Mouse (Mus musculus): ENCODE measurements around the gene Itpa. TPM values are rescaled to one million over a fixed set of nuclear protein-coding genes. Genes with fewer than 3 reads are reported as not detected.

Itpa gene
- polyA plus RNA-seq, 1 experiment from 2014 or later, result 87.8 TPM

DNA sequence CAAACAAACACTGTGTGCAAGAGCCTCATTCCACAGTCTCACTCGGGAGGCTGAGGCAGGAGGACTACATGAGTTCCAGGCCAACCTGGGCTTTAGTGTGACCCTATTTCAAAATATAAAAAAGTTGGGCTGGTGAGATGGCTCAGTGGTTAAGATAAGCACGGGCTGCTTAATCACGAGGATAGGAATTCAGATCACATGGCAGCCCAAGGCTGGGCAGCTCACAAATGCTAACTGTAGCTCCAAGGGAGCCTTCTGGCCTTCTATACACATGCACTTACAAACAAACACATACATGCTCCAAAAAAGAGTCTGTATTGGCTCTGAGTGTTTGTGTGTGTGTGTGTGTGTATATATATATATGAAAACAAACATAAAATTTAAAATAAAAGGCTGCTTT lies 26.2 kb downstream of the Itpa start:
- Histone ChIP-seq H3K4me3 (ENCODE audit: low read depth, low read length) (no peak overlapping the region), H3K36me3 (ENCODE audit: control insufficient read depth, insufficient read depth, low read length) (no peaks in the 10 kb centered on the region), H3K27ac (ENCODE audit: low read length) (no peak overlapping the region), H3K4me2 (replicated peaks; ENCODE audit: low read depth, low read length) (no peak overlapping the region), H3K4me1 (ENCODE audit: control insufficient read depth, insufficient read depth, low read length) (0 out of 2 replicates have a peak, but pooled peaks cover 4% of the 10 kb centered on the region), H3K9ac (replicated peaks; ENCODE audit: low read depth, low read length) (no peak overlapping the region), H3K9me3 (ENCODE audit: control insufficient read depth, low read depth, low read length) (no peaks in the 10 kb centered on the region), H3K27me3 (ENCODE audit: control insufficient read depth, insufficient read depth, low read length) (peaks cover 20% of the 10 kb centered on the region)
- 36% methylated on average over 3 of the region's 3 CpGs for WGBS
- no peak for ATAC-seq (ENCODE audit: insufficient number of reproducible peaks, insufficient read depth, low FRiP score, low read depth)

DNA sequence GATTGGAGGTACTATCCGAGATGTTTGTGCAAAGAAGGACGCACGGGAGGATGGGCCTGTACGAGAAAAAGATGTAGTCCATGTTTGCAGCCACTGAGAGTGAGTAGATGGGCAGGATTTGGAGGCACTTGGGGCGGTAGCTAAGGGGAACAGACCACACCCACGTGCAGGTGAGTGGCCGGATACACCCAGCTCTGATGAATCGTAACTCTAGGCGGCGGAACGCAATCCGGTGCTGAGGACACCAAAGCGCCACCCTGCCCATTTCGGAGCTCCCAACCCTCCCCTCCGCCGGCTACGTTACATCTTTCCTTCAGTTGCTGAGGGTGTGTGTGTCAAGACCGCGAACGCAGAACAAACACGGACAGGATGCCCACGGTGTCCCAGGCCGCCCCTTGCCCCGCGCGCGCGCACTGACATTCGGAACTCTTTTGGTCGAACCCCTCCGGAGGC lies 29.3 kb downstream of the Itpa start:
- ATAC-seq (ENCODE audit: insufficient number of reproducible peaks, insufficient read depth, low FRiP score, low read depth), result peak; percentile 15; the same call in 1 of the 2 replicates
- under 1% methylated on average over 31 of the region's 31 CpGs for WGBS
- peaks cover 22% of the 10 kb centered on the region for H3K27me3 ChIP-seq (ENCODE audit: control insufficient read depth, insufficient read depth, low read length)
- peak overlapping the region; percentile 60 for H3K4me3 ChIP-seq (ENCODE audit: low read depth, low read length)
- H3K27ac ChIP-seq (ENCODE audit: low read length), result no peak overlapping the region
- no peaks in the 10 kb centered on the region for H3K9me3 ChIP-seq (ENCODE audit: control insufficient read depth, low read depth, low read length)
- H3K4me1 ChIP-seq (ENCODE audit: control insufficient read depth, insufficient read depth, low read length), result 0 out of 2 replicates have a peak, but pooled peaks cover 4% of the 10 kb centered on the region
- H3K9ac ChIP-seq (replicated peaks; ENCODE audit: low read depth, low read length), result peak overlapping the region; percentile 29; the same call in 1 of the 2 replicates
- H3K36me3 ChIP-seq (ENCODE audit: control insufficient read depth, insufficient read depth, low read length), result no peaks in the 10 kb centered on the region
- H3K4me2 ChIP-seq (replicated peaks; ENCODE audit: low read depth, low read length), result peak overlapping the region; percentile 100

- no peaks in the 10 kb centered on the region for H3K36me3 ChIP-seq (ENCODE audit: control insufficient read depth, insufficient read depth, low read length)
- H3K27me3 ChIP-seq (ENCODE audit: control insufficient read depth, insufficient read depth, low read length), result peaks cover 22% of the 10 kb centered on the region
- peak within 1 kb of the TSS; percentile 100 for H3K4me2 ChIP-seq (replicated peaks; ENCODE audit: low read depth, low read length)
- H3K4me1 ChIP-seq (ENCODE audit: control insufficient read depth, insufficient read depth, low read length), result 0 out of 2 replicates have a peak, but pooled peaks cover 4% of the 10 kb centered on the region
- peak within 1 kb of the TSS; percentile 29; the same call in 1 of the 2 replicates for H3K9ac ChIP-seq (replicated peaks; ENCODE audit: low read depth, low read length)
- peak within 1 kb of the TSS; percentile 60 for H3K4me3 ChIP-seq (ENCODE audit: low read depth, low read length)
- no peak within 1 kb of the TSS for H3K27ac ChIP-seq (ENCODE audit: low read length)
- under 1% methylated on average over 57 of the region's 65 CpGs for WGBS
- ATAC-seq (ENCODE audit: insufficient number of reproducible peaks, insufficient read depth, low FRiP score, low read depth), result peak; percentile 71
- no peaks in the 10 kb centered on the region for H3K9me3 ChIP-seq (ENCODE audit: control insufficient read depth, low read depth, low read length)
Observed at GRCm38 (mm10) chr2:130697153-130697810, 29.9 kb downstream of the Itpa start, which contains the start of gene Slc4a11. Slc4a11 (minus strand) TSS chr2:130697519.

GRCm38 (mm10) chr2:130697821-130698266 lies 30.4 kb downstream of the Itpa start:
- WGBS, result 2% methylated on average over 14 of the region's 14 CpGs
- Histone ChIP-seq H3K27me3 (ENCODE audit: control insufficient read depth, insufficient read depth, low read length) (peaks cover 22% of the 10 kb centered on the region), H3K36me3 (ENCODE audit: control insufficient read depth, insufficient read depth, low read length) (no peaks in the 10 kb centered on the region), H3K27ac (ENCODE audit: low read length) (no peak overlapping the region), H3K4me3 (ENCODE audit: low read depth, low read length) (peak overlapping the region; percentile 60), H3K9ac (replicated peaks; ENCODE audit: low read depth, low read length) (no peak overlapping the region), H3K4me1 (ENCODE audit: control insufficient read depth, insufficient read depth, low read length) (0 out of 2 replicates have a peak, but pooled peaks cover 4% of the 10 kb centered on the region), H3K9me3 (ENCODE audit: control insufficient read depth, low read depth, low read length) (no peaks in the 10 kb centered on the region), H3K4me2 (replicated peaks; ENCODE audit: low read depth, low read length) (peak overlapping the region; percentile 100)
- ATAC-seq (ENCODE audit: insufficient number of reproducible peaks, insufficient read depth, low FRiP score, low read depth), result no peak

- H3K36me3 ChIP-seq (ENCODE audit: control insufficient read depth, insufficient read depth, low read length), result peaks cover 4% of the 10 kb centered on the region
- 59% methylated on average over 9 of the region's 9 CpGs for WGBS
- no peaks in the 10 kb centered on the region for H3K4me1 ChIP-seq (ENCODE audit: control insufficient read depth, insufficient read depth, low read length)
- no peak for ATAC-seq (ENCODE audit: insufficient number of reproducible peaks, insufficient read depth, low FRiP score, low read depth)
- H3K27me3 ChIP-seq (ENCODE audit: control insufficient read depth, insufficient read depth, low read length), result no peaks in the 10 kb centered on the region
- H3K9me3 ChIP-seq (ENCODE audit: control insufficient read depth, low read depth, low read length), result no peaks in the 10 kb centered on the region
- H3K9ac ChIP-seq (replicated peaks; ENCODE audit: low read depth, low read length), result no peak overlapping the region
- no peak overlapping the region for H3K4me2 ChIP-seq (replicated peaks; ENCODE audit: low read depth, low read length)
- H3K4me3 ChIP-seq (ENCODE audit: low read depth, low read length), result no peak overlapping the region
- no peak overlapping the region for H3K27ac ChIP-seq (ENCODE audit: low read length)
Observed at GRCm38 (mm10) chr2:130704040-130705001, 36.9 kb downstream of the Itpa start.

DNA sequence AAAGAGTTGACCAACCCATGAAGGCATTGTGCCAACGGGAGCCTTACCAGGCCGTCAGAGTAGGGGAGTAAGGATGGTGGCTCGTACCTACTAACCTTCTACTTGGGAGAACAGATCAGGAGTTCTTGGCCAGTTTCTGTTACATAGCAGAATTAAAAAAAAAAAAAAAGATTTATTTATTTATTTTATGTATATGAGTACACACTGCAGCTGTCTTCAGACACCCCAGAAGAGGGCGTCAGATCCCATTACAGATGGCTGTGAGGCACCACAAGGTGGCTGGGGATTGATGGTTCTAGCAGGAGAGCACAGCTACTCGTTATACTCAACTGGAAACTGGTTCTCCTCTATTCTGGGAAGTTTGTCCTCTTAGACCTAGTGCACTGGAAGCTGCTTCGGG lies 37.8 kb downstream of the Itpa start:
- ATAC-seq (ENCODE audit: insufficient number of reproducible peaks, insufficient read depth, low FRiP score, low read depth), result no peak
- no peaks in the 10 kb centered on the region for H3K4me1 ChIP-seq (ENCODE audit: control insufficient read depth, insufficient read depth, low read length)
- WGBS, result 71% methylated on average over 6 of the region's 6 CpGs
- H3K27me3 ChIP-seq (ENCODE audit: control insufficient read depth, insufficient read depth, low read length), result no peaks in the 10 kb centered on the region
- no peak overlapping the region for H3K4me3 ChIP-seq (ENCODE audit: low read depth, low read length)
- no peaks in the 10 kb centered on the region for H3K9me3 ChIP-seq (ENCODE audit: control insufficient read depth, low read depth, low read length)
- H3K36me3 ChIP-seq (ENCODE audit: control insufficient read depth, insufficient read depth, low read length), result peaks cover 12% of the 10 kb centered on the region
- no peak overlapping the region for H3K4me2 ChIP-seq (replicated peaks; ENCODE audit: low read depth, low read length)
- no peak overlapping the region for H3K27ac ChIP-seq (ENCODE audit: low read length)
- no peak overlapping the region for H3K9ac ChIP-seq (replicated peaks; ENCODE audit: low read depth, low read length)

DNA sequence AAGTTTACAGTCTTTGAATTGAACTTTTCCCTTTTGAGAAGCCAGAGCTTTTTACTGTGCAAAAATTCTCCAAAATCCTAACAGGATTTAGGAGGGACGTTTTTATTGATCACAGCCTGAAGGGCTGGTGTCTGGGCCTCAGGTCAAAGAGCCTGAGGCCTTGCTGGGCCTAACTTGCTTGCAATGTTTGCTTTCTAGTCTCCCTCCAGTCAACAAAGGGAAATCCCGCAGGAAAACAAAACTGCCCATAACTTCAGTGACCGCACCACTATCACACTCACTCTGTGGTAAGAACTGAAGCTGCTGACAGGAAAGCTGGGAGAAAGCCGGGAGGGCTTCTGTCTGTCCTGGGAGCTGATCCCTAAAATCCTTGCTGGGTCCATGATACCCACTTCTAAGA lies 39.2 kb downstream of the Itpa start:
- WGBS, result 64% methylated on average over 4 of the region's 4 CpGs
- H3K9ac ChIP-seq (replicated peaks; ENCODE audit: low read depth, low read length), result no peak overlapping the region
- peaks cover 12% of the 10 kb centered on the region for H3K36me3 ChIP-seq (ENCODE audit: control insufficient read depth, insufficient read depth, low read length)
- H3K9me3 ChIP-seq (ENCODE audit: control insufficient read depth, low read depth, low read length), result no peaks in the 10 kb centered on the region
- H3K27ac ChIP-seq (ENCODE audit: low read length), result no peak overlapping the region
- H3K4me1 ChIP-seq (ENCODE audit: control insufficient read depth, insufficient read depth, low read length), result no peaks in the 10 kb centered on the region
- no peak for ATAC-seq (ENCODE audit: insufficient number of reproducible peaks, insufficient read depth, low FRiP score, low read depth)
- H3K4me2 ChIP-seq (replicated peaks; ENCODE audit: low read depth, low read length), result no peak overlapping the region
- H3K4me3 ChIP-seq (ENCODE audit: low read depth, low read length), result no peak overlapping the region
- no peaks in the 10 kb centered on the region for H3K27me3 ChIP-seq (ENCODE audit: control insufficient read depth, insufficient read depth, low read length)

DNA sequence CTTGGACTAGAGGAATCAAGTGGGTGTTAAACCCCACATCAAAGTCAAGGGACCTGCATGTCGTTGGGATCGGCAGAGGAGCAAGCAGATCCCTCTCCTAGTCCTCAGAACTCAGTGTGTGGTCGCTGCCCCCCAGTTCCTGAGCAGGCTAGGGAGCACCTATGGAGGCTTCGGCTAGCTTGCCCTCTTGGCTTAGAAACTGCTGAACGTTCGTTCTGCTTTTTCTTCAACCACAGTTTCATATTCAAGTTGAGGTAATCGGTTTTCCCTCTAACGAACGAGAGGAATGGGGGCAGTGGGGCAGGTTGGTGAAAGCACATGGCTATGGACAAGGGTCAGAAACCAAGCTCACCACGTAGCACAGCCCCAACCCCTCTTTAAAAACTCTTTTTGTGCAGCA lies 39.6 kb downstream of the Itpa start:
- no peak overlapping the region for H3K4me3 ChIP-seq (ENCODE audit: low read depth, low read length)
- H3K36me3 ChIP-seq (ENCODE audit: control insufficient read depth, insufficient read depth, low read length), result peaks cover 13% of the 10 kb centered on the region
- H3K9me3 ChIP-seq (ENCODE audit: control insufficient read depth, low read depth, low read length), result no peaks in the 10 kb centered on the region
- WGBS, result 59% methylated on average over 10 of the region's 10 CpGs
- ATAC-seq (ENCODE audit: insufficient number of reproducible peaks, insufficient read depth, low FRiP score, low read depth), result no peak
- no peaks in the 10 kb centered on the region for H3K27me3 ChIP-seq (ENCODE audit: control insufficient read depth, insufficient read depth, low read length)
- no peak overlapping the region for H3K4me2 ChIP-seq (replicated peaks; ENCODE audit: low read depth, low read length)
- H3K27ac ChIP-seq (ENCODE audit: low read length), result no peak overlapping the region
- H3K4me1 ChIP-seq (ENCODE audit: control insufficient read depth, insufficient read depth, low read length), result no peaks in the 10 kb centered on the region
- H3K9ac ChIP-seq (replicated peaks; ENCODE audit: low read depth, low read length), result no peak overlapping the region
